Mouse (Mus musculus) C2C12 (cell line): ENCODE measurements around the gene Gnptg. TPM values are rescaled to one million over a fixed set of nuclear protein-coding genes. Genes with fewer than 3 reads are reported as not detected.

Experiments
- H3K27me3 ChIP-seq: one replicate; pipeline ENCODE4 v1.6.1; 2011; ENCODE audit not compliant: control insufficient read depth, insufficient read depth, insufficient read length
- H3K36me3 ChIP-seq: one replicate; pipeline ENCODE4 v1.6.1; 2011; ENCODE audit not compliant: control insufficient read depth, insufficient read depth
- H3K4me3 ChIP-seq: one replicate; pipeline ENCODE4 v1.5.1; 2011; ENCODE audit warnings: mild to moderate bottlenecking, control low read depth; ENCODE audit not compliant: poor library complexity, insufficient read depth, severe bottlenecking
- H3K79me2 ChIP-seq: one replicate; pipeline ENCODE4 v1.6.1; 2011; ENCODE audit not compliant: control insufficient read depth, insufficient read depth
- H3K79me3 ChIP-seq: one replicate; pipeline ENCODE4 v1.6.1; 2011; ENCODE audit warnings: low read depth, control low read depth
- H3ac ChIP-seq: one replicate; pipeline ENCODE3; 2011; ENCODE audit warnings: low read depth; ENCODE audit not compliant: control insufficient read depth, insufficient read length
- CEBPB ChIP-seq: IDR thresholded peaks from one replicate; pipeline ENCODE4 v1.6.1; 2011; ENCODE audit warnings: low read depth, mild to moderate bottlenecking, control low read depth, moderate library complexity
- CTCF ChIP-seq: IDR thresholded peaks from one replicate; pipeline ENCODE4 v1.5.1; 2011; ENCODE audit not compliant: control insufficient read depth, insufficient read depth, insufficient read length
- FOSL1 ChIP-seq: IDR thresholded peaks from one replicate; pipeline ENCODE4 v1.8.0; 2011; ENCODE audit warnings: mild to moderate bottlenecking, low read length; ENCODE audit not compliant: poor library complexity, insufficient read depth, severe bottlenecking
- MAX ChIP-seq: IDR thresholded peaks from one replicate; pipeline ENCODE4 v1.6.1; 2011; ENCODE audit warnings: mild to moderate bottlenecking, control low read depth
- MYOD1 ChIP-seq: IDR thresholded peaks from one replicate; pipeline ENCODE4 v1.6.1; 2011; ENCODE audit warnings: low read depth; ENCODE audit not compliant: control insufficient read depth, insufficient read length
- MYOG ChIP-seq: IDR thresholded peaks from one replicate; pipeline ENCODE4 v1.6.1; 2011; ENCODE audit not compliant: control insufficient read depth, insufficient read length; ENCODE audit errors: extremely low read depth
- USF1 ChIP-seq: IDR thresholded peaks from one replicate; pipeline ENCODE4 v1.6.1; 2011; ENCODE audit warnings: low read depth, mild to moderate bottlenecking, control low read depth, moderate library complexity
- microRNA-seq: library from miRNA; unstranded; fragments of <30 nt; microRNA quantifications from one replicate; pipeline ENCODE4, GENCODE M21; 2019; ENCODE audit warnings: borderline microRNAs expressed
- polyA plus RNA-seq: library from polyadenylated mRNA; unstranded; fragments of >200 nt; fragmentation: generic; extraction: Trizol; gene quantifications from one replicate; pipeline ENCODE4 v1.2.1, GENCODE M21; 2012; ENCODE audit warnings: missing spikeins

The Gnptg gene
- polyA plus RNA-seq, 1 experiment, result 22.7 TPM

DNA sequence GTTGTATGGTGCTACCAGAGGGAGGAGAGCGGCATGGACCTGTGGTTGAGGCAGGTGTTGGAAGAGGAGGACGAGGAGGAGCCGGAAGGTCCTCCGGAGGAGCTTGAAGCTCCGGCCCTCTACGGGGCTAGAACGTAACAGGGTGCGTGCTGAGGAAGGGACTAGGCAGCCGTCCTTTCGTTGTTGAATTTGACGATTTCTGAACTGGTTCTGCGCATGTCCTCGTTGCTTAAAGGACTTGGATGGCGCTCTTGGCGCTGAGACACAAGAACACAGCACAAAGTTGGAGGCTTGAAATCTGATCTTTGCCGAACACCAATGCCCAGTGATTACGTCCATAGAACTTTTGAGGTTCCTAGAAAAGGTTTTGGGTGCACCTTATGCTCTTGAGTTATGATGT lies 55.0 kb downstream of the Gnptg start:
- Histone ChIP-seq H3K79me3 (peaks cover 32% of the 10 kb centered on the region), H3K4me3 (peak overlapping the region; percentile 99), H3K27me3 (peaks cover 8% of the 10 kb centered on the region), H3K36me3 (peaks cover 5% of the 10 kb centered on the region), H3K79me2 (peaks cover 54% of the 10 kb centered on the region), H3ac (peak overlapping the region; percentile 83)
- TF ChIP-seq USF1 (no peak), CEBPB (no peak), FOSL1 (no peak), MYOG (no peak), MAX (no peak), MYOD1 (no peak), CTCF (no peak)

DNA sequence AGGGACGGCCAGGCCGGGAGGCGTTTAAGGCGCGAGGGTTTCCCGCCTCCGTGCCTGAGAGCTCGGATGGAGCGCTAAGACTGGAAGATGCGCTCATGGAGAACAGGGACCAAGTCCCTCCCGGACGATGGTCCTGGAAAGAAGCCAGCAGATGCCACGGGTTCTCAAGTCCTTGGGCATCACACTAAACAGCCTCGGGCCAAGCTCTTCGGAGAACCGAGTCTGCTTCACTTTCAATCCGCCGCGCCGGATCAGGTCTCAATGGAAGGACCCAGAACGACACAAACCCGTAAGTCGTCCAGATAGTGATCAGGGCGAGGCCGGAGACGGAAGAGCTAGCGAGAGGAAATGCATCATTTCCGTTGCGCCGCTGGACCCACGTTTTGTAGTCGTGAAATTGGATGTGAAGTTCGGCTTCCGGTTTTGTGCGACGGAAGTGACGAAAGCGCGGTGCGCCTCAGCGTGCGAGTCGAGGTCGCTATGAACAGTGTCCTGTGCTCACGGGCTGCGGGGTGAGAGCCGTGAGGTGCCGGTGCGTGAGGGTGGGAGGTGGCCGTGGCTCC lies 55.7 kb downstream of the Gnptg start, which contains the start of gene BC003965:
TSS of gene BC003965 (plus strand) at position 426 of the 563 bp plus-strand sequence.
- Histone ChIP-seq H3K79me3 (peaks cover 25% of the 10 kb centered on the region), H3K4me3 (peak within 1 kb of the TSS; percentile 99), H3K27me3 (peaks cover 12% of the 10 kb centered on the region), H3K79me2 (peaks cover 46% of the 10 kb centered on the region), H3K36me3 (peaks cover 5% of the 10 kb centered on the region), H3ac (peak within 1 kb of the TSS; percentile 85)
- peak; percentile 99 for TF ChIP-seq MAX
- no peak for TF ChIP-seq FOSL1

Small RNA genes lying within 50 kb of the gene (microRNA-seq; reads per million reads assigned to microRNA genes)
- gene Mir3547, result 0.32 reads per million

Other genes starting within 250 kb of the Gnptg start
- gene Cramp1l, start 224.3 kb downstream of the Gnptg start, polyA plus RNA-seq, result 4.3 TPM
- 7.5 TPM for gene Ift140, start 224.0 kb downstream of the Gnptg start, polyA plus RNA-seq
- 0.37 TPM for gene Tmem204, start 156.5 kb downstream of the Gnptg start, polyA plus RNA-seq
- 18.3 TPM for gene Telo2, start 124.2 kb downstream of the Gnptg start, polyA plus RNA-seq
- gene Ptx4, start 119.4 kb downstream of the Gnptg start, polyA plus RNA-seq, result not detected
- gene Clcn7, start 106.7 kb downstream of the Gnptg start, polyA plus RNA-seq, result 19.9 TPM
- not detected for gene Ccdc154, start 77.7 kb downstream of the Gnptg start, polyA plus RNA-seq
- not detected for gene Gm38655, start 64.7 kb downstream of the Gnptg start, polyA plus RNA-seq
- gene BC003965, start 55.6 kb downstream of the Gnptg start, polyA plus RNA-seq, result 14.3 TPM
- gene Unkl, start 51.7 kb downstream of the Gnptg start, polyA plus RNA-seq, result 1.8 TPM
- 39.3 TPM for gene Tsr3, start within 50 bp of the Gnptg start, polyA plus RNA-seq
- 0.16 TPM for gene Baiap3, start 16.2 kb upstream of the Gnptg start, polyA plus RNA-seq
- gene Ube2i, start 34.5 kb upstream of the Gnptg start, polyA plus RNA-seq, result 405 TPM
- not detected for gene Prss34, start 58.3 kb upstream of the Gnptg start, polyA plus RNA-seq
- gene Prss28, start 68.5 kb upstream of the Gnptg start, polyA plus RNA-seq, result not detected
- gene Prss29, start 78.5 kb upstream of the Gnptg start, polyA plus RNA-seq, result not detected
- 2.5 TPM for gene Tpsab1, start 105.4 kb upstream of the Gnptg start, polyA plus RNA-seq
- not detected for gene Tpsb2, start 126.2 kb upstream of the Gnptg start, polyA plus RNA-seq
- gene Tpsg1, start 129.1 kb upstream of the Gnptg start, polyA plus RNA-seq, result not detected
- gene Cacna1h, start 193.7 kb upstream of the Gnptg start, polyA plus RNA-seq, result not detected
- not detected for gene Tekt4, start 214.5 kb upstream of the Gnptg start, polyA plus RNA-seq